Mouse (Mus musculus): Measurements from ENCODE around the gene Etv5.

DNA sequence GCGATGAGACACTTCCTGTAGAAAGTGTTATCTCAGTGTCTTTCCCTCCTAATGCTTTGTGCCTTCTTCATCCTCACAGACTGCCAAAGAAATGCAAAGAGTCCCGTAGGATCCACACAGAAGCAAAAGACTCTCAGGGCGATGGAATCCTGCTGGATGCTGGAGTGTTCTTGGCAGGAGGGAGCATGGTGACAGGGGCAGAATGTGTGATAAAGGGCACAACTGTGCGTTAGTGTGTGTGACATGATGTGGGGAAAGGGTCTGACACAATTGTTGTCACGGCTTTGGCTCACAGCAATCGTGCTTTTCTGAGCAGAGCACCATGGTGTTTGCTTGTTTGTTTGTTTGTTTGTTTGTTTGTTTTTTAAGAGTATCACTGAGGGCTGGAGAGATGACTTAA, 8.6 kb upstream of the Etv5 start:
- TF ChIP-seq GATA1 (IDR thresholded peaks at IDR 0.05; ENCODE audit: borderline replicate concordance, low read length) = no peak
- TF ChIP-seq FLI1 (IDR thresholded peaks at IDR 0.05; ENCODE audit: low read length) = no peak

All from megakaryocyte, embryonic 14.5 days (primary cell).